Mouse (Mus musculus): ENCODE data around the gene Btf3. TPM values are rescaled to one million over a fixed set of nuclear protein-coding genes. Genes with fewer than 3 reads are reported as not detected.

Gene Btf3
- polyA plus RNA-seq, 1 experiment from 2014 or later, result 680 TPM

GRCm38 (mm10) chr13:98316140-98316479, 696 bp downstream of the Btf3 start:
- Histone ChIP-seq H3K36me3 (ENCODE audit: control insufficient read depth, insufficient read depth, low read length) (peaks cover 31% of the 10 kb centered on the region), H3K9ac (ENCODE audit: low read length) (peak overlapping the region; percentile 96), H3K4me2 (ENCODE audit: low read length) (peak overlapping the region; percentile 58), H3K4me1 (ENCODE audit: control insufficient read depth, insufficient read depth, low read length) (peaks cover 14% of the 10 kb centered on the region), H3K9me3 (replicated peaks; ENCODE audit: control insufficient read depth, low read length) (no peaks in the 10 kb centered on the region), H3K27me3 (replicated peaks; ENCODE audit: control insufficient read depth, insufficient read depth, low read length) (no peaks in the 10 kb centered on the region), H3K4me3 (ENCODE audit: low read depth, low read length) (peak overlapping the region; percentile 98), H3K27ac (ENCODE audit: low read depth, low read length) (peak overlapping the region; percentile 81)
- ATAC-seq (no peak), DNase-seq (ENCODE audit: low spot score) (no peak)
- WGBS, result 0% methylated on average over 16 of the region's 17 CpGs

GRCm38 (mm10) chr13:98315124-98315523, 1.7 kb downstream of the Btf3 start:
- H3K9ac ChIP-seq (ENCODE audit: low read length), result no peak overlapping the region
- peak overlapping the region; percentile 58 for H3K4me2 ChIP-seq (ENCODE audit: low read length)
- no peak overlapping the region for H3K27ac ChIP-seq (ENCODE audit: low read depth, low read length)
- no peaks in the 10 kb centered on the region for H3K9me3 ChIP-seq (replicated peaks; ENCODE audit: control insufficient read depth, low read length)
- H3K36me3 ChIP-seq (ENCODE audit: control insufficient read depth, insufficient read depth, low read length), result peaks cover 40% of the 10 kb centered on the region
- ATAC-seq (no peak), DNase-seq (ENCODE audit: low spot score) (no peak)
- WGBS, result 85% methylated on average over 4 of the region's 4 CpGs
- no peaks in the 10 kb centered on the region for H3K27me3 ChIP-seq (replicated peaks; ENCODE audit: control insufficient read depth, insufficient read depth, low read length)
- H3K4me1 ChIP-seq (ENCODE audit: control insufficient read depth, insufficient read depth, low read length), result peaks cover 14% of the 10 kb centered on the region
- no peak overlapping the region; the same call in 1 of the 2 replicates for H3K4me3 ChIP-seq (ENCODE audit: low read depth, low read length)

DNA sequence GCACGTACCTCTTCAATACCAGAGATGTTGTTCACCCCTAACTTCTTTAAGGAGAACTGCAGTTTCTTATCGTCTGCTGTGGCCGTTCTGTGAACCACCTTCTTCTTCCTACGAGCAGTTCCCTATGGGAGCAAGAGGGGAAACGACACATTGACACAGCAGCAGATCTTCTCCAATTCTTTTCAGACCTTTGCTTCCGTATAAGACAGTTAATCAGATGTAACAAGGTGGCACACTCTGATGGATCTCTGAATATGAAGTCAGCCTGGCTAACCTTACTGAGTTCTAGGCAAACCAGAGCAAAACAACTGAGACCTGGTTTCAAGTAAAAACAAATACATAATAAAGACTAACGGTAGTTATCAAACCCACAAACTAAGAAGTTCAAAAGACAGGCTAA, 3.2 kb downstream of the Btf3 start:
- H3K4me2 ChIP-seq (ENCODE audit: low read length), result no peak overlapping the region
- 80% methylated on average over 7 of the region's 7 CpGs for WGBS
- H3K4me3 ChIP-seq (ENCODE audit: low read depth, low read length), result no peak overlapping the region
- H3K27ac ChIP-seq (ENCODE audit: low read depth, low read length), result no peak overlapping the region
- peaks cover 53% of the 10 kb centered on the region for H3K36me3 ChIP-seq (ENCODE audit: control insufficient read depth, insufficient read depth, low read length)
- no peak overlapping the region for H3K9ac ChIP-seq (ENCODE audit: low read length)
- H3K4me1 ChIP-seq (ENCODE audit: control insufficient read depth, insufficient read depth, low read length), result peaks cover 14% of the 10 kb centered on the region
- no peaks in the 10 kb centered on the region for H3K27me3 ChIP-seq (replicated peaks; ENCODE audit: control insufficient read depth, insufficient read depth, low read length)
- DNase-seq (ENCODE audit: low spot score), result no peak
- no peak for ATAC-seq
- H3K9me3 ChIP-seq (replicated peaks; ENCODE audit: control insufficient read depth, low read length), result no peaks in the 10 kb centered on the region

GRCm38 (mm10) chr13:98311597-98311996, 5.2 kb downstream of the Btf3 start:
- H3K9ac ChIP-seq (ENCODE audit: low read length), result no peak overlapping the region
- H3K9me3 ChIP-seq (replicated peaks; ENCODE audit: control insufficient read depth, low read length), result no peaks in the 10 kb centered on the region
- 96% methylated on average over 5 of the region's 5 CpGs for WGBS
- H3K4me3 ChIP-seq (ENCODE audit: low read depth, low read length), result no peak overlapping the region
- H3K27me3 ChIP-seq (replicated peaks; ENCODE audit: control insufficient read depth, insufficient read depth, low read length), result no peaks in the 10 kb centered on the region
- H3K27ac ChIP-seq (ENCODE audit: low read depth, low read length), result no peak overlapping the region
- ATAC-seq (no peak), DNase-seq (ENCODE audit: low spot score) (no peak)
- no peak overlapping the region for H3K4me2 ChIP-seq (ENCODE audit: low read length)
- peaks cover 14% of the 10 kb centered on the region for H3K4me1 ChIP-seq (ENCODE audit: control insufficient read depth, insufficient read depth, low read length)
- peaks cover 61% of the 10 kb centered on the region for H3K36me3 ChIP-seq (ENCODE audit: control insufficient read depth, insufficient read depth, low read length)

DNA sequence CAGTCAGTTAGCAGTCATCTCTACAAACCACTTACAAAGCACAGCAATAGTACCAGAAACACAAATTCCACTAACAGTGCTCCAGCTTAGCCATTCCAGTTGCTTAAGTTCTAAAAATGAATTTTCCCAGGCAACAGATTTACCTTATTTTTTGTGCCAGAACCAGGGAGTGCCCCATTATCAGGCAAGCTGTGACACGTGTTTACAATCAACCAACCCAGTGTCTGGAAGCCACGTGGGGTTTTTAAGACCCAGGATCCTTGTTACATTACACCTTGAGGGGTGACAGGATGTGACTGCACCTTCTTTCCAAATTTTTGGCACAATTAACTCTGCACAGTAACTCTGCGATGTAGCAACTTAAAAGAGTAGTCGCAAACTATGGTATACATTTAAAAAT, 8.1 kb downstream of the Btf3 start:
- no peak overlapping the region for H3K9ac ChIP-seq (ENCODE audit: low read length)
- H3K27ac ChIP-seq (ENCODE audit: low read depth, low read length), result no peak overlapping the region
- ATAC-seq (no peak), DNase-seq (ENCODE audit: low spot score) (no peak)
- H3K9me3 ChIP-seq (replicated peaks; ENCODE audit: control insufficient read depth, low read length), result no peaks in the 10 kb centered on the region
- no peaks in the 10 kb centered on the region for H3K27me3 ChIP-seq (replicated peaks; ENCODE audit: control insufficient read depth, insufficient read depth, low read length)
- no peaks in the 10 kb centered on the region for H3K4me1 ChIP-seq (ENCODE audit: control insufficient read depth, insufficient read depth, low read length)
- WGBS, result 89% methylated on average over 4 of the region's 4 CpGs
- no peak overlapping the region for H3K4me2 ChIP-seq (ENCODE audit: low read length)
- no peak overlapping the region for H3K4me3 ChIP-seq (ENCODE audit: low read depth, low read length)
- H3K36me3 ChIP-seq (ENCODE audit: control insufficient read depth, insufficient read depth, low read length), result peaks cover 56% of the 10 kb centered on the region

- Histone ChIP-seq H3K4me3 (ENCODE audit: low read depth, low read length) (no peak overlapping the region), H3K9me3 (replicated peaks; ENCODE audit: control insufficient read depth, low read length) (no peaks in the 10 kb centered on the region), H3K9ac (ENCODE audit: low read length) (no peak overlapping the region), H3K4me1 (ENCODE audit: control insufficient read depth, insufficient read depth, low read length) (no peaks in the 10 kb centered on the region), H3K4me2 (ENCODE audit: low read length) (no peak overlapping the region), H3K27ac (ENCODE audit: low read depth, low read length) (no peak overlapping the region), H3K27me3 (replicated peaks; ENCODE audit: control insufficient read depth, insufficient read depth, low read length) (no peaks in the 10 kb centered on the region), H3K36me3 (ENCODE audit: control insufficient read depth, insufficient read depth, low read length) (peaks cover 49% of the 10 kb centered on the region)
- 82% methylated on average over 5 of the region's 5 CpGs for WGBS
- no peak for ATAC-seq
- DNase-seq (ENCODE audit: low spot score), result no peak
Observed at GRCm38 (mm10) chr13:98308004-98308403, 8.8 kb downstream of the Btf3 start.

- 61% methylated on average over 14 of the region's 14 CpGs for WGBS
- H3K4me3 ChIP-seq (ENCODE audit: low read depth, low read length), result no peak overlapping the region
- no peak overlapping the region for H3K4me2 ChIP-seq (ENCODE audit: low read length)
- ATAC-seq, result no peak
- H3K4me1 ChIP-seq (ENCODE audit: control insufficient read depth, insufficient read depth, low read length), result no peaks in the 10 kb centered on the region
- H3K27ac ChIP-seq (ENCODE audit: low read depth, low read length), result peak overlapping the region; percentile 54; the same call in 1 of the 2 replicates
- H3K36me3 ChIP-seq (ENCODE audit: control insufficient read depth, insufficient read depth, low read length), result peaks cover 38% of the 10 kb centered on the region
- H3K9ac ChIP-seq (ENCODE audit: low read length), result no peak overlapping the region
- no peaks in the 10 kb centered on the region for H3K9me3 ChIP-seq (replicated peaks; ENCODE audit: control insufficient read depth, low read length)
- H3K27me3 ChIP-seq (replicated peaks; ENCODE audit: control insufficient read depth, insufficient read depth, low read length), result no peaks in the 10 kb centered on the region
- DNase-seq (ENCODE audit: low spot score), result no peak
Observed at GRCm38 (mm10) chr13:98306852-98307475, 9.8 kb downstream of the Btf3 start.

DNA sequence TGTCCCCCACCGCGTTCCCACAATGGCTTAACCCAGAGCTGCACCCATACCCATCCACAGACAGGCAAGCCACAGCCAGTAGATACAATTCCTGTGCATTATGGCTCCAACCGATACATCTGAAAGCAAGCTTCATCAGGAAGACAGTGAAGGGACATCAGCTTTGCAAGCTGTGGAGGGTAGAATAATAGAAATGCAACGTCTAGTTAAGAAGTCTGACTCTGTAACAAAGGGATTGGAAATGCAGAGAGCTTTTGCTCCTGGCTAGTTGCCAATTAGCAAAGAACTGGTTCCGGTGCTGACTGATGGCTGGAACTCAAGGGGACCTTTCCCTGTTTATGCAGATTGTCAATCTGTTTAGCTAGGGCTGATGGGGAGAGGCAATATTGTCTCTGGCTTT, 10.4 kb downstream of the Btf3 start:
- H3K36me3 ChIP-seq (ENCODE audit: control insufficient read depth, insufficient read depth, low read length), result peaks cover 33% of the 10 kb centered on the region
- peak; percentile 39 for DNase-seq (ENCODE audit: low spot score)
- WGBS, result 30% methylated on average over 5 of the region's 5 CpGs
- H3K4me3 ChIP-seq (ENCODE audit: low read depth, low read length), result no peak overlapping the region
- no peaks in the 10 kb centered on the region for H3K4me1 ChIP-seq (ENCODE audit: control insufficient read depth, insufficient read depth, low read length)
- no peak overlapping the region for H3K9ac ChIP-seq (ENCODE audit: low read length)
- no peaks in the 10 kb centered on the region for H3K27me3 ChIP-seq (replicated peaks; ENCODE audit: control insufficient read depth, insufficient read depth, low read length)
- ATAC-seq, result peak; percentile 37; the same call in 1 of the 2 replicates
- H3K9me3 ChIP-seq (replicated peaks; ENCODE audit: control insufficient read depth, low read length), result no peaks in the 10 kb centered on the region
- H3K4me2 ChIP-seq (ENCODE audit: low read length), result no peak overlapping the region
- H3K27ac ChIP-seq (ENCODE audit: low read depth, low read length), result no peak overlapping the region

GRCm38 (mm10) chr13:98305257-98305656, 11.5 kb downstream of the Btf3 start:
- Histone ChIP-seq H3K9me3 (replicated peaks; ENCODE audit: control insufficient read depth, low read length) (no peaks in the 10 kb centered on the region), H3K36me3 (ENCODE audit: control insufficient read depth, insufficient read depth, low read length) (peaks cover 22% of the 10 kb centered on the region), H3K27me3 (replicated peaks; ENCODE audit: control insufficient read depth, insufficient read depth, low read length) (no peaks in the 10 kb centered on the region), H3K4me1 (ENCODE audit: control insufficient read depth, insufficient read depth, low read length) (no peaks in the 10 kb centered on the region), H3K9ac (ENCODE audit: low read length) (no peak overlapping the region), H3K4me2 (ENCODE audit: low read length) (no peak overlapping the region), H3K27ac (ENCODE audit: low read depth, low read length) (no peak overlapping the region), H3K4me3 (ENCODE audit: low read depth, low read length) (no peak overlapping the region)
- WGBS, result 85% methylated on average over 9 of the region's 9 CpGs
- no peak for ATAC-seq
- DNase-seq (ENCODE audit: low spot score), result no peak
